Mouse (Mus musculus) liver, postnatal 0 days (tissue): ENCODE data around the gene Ccdc92b. TPM values are rescaled to one million over a fixed set of nuclear protein-coding genes. Genes with fewer than 3 reads are reported as not detected.

Experiments used
- ATAC-seq: fragments of 200-750 bp; cut with Nextera tagmentation; 2 replicates; pipeline ENCODE4 v1.8.0; 2017; ENCODE audit warnings: mild to moderate bottlenecking, moderate library complexity
- DNase-seq: peaks from one replicate; pipeline ENCODE4 v3.0.0-alpha.2; 2016
- H3K27ac ChIP-seq: fragments of 300-500 bp; sonication (generic); 2 replicates; pipeline ENCODE4 v1.5.1; 2014; ENCODE audit warnings: antibody characterized with exemption, moderate library complexity, mild to moderate bottlenecking, low read depth
- H3K27me3 ChIP-seq: fragments of 300-500 bp; sonication (generic); 2 replicates; pipeline ENCODE4 v1.6.1; 2014; ENCODE audit warnings: low read length, control low read depth, mixed read lengths; ENCODE audit not compliant: insufficient read depth
- H3K36me3 ChIP-seq: fragments of 300-500 bp; sonication (generic); replicated peaks from 2 replicates; pipeline ENCODE4 v1.6.1; 2014; ENCODE audit warnings: mild to moderate bottlenecking, control low read depth, low read length, moderate library complexity, mixed read lengths; ENCODE audit not compliant: insufficient read depth
- H3K4me1 ChIP-seq: fragments of 300-500 bp; sonication (generic); 2 replicates; pipeline ENCODE4 v1.6.1; 2014; ENCODE audit warnings: antibody characterized with exemption, mild to moderate bottlenecking, control low read depth; ENCODE audit not compliant: insufficient read depth
- H3K4me2 ChIP-seq: fragments of 300-500 bp; sonication (generic); 2 replicates; pipeline ENCODE4 v1.6.1; 2014; ENCODE audit warnings: low read depth, mild to moderate bottlenecking, low read length, moderate library complexity, mixed read lengths
- H3K4me3 ChIP-seq: fragments of 300-500 bp; sonication (generic); 2 replicates; pipeline ENCODE4 v1.5.1; 2014; ENCODE audit warnings: low read depth, low read length
- H3K9ac ChIP-seq: fragments of 300-500 bp; sonication (generic); replicated peaks from 2 replicates; pipeline ENCODE4 v1.6.1; 2014; ENCODE audit warnings: mild to moderate bottlenecking, moderate library complexity
- H3K9me3 ChIP-seq: fragments of 300-500 bp; sonication (generic); 2 replicates; pipeline ENCODE4 v1.6.1; 2016; ENCODE audit warnings: mild to moderate bottlenecking, control low read depth, low read length, mixed read lengths
- CTCF ChIP-seq: sonication (generic); IDR thresholded peaks from 2 replicates; pipeline ENCODE4 v1.5.1; 2016; ENCODE audit warnings: antibody characterized with exemption, low read depth
- EP300 ChIP-seq: IDR thresholded peaks from 2 replicates; pipeline ENCODE4 v1.6.1; 2016; ENCODE audit warnings: antibody characterized with exemption, low read depth, mild to moderate bottlenecking
- WGBS: fragments of 180-500 bp; shearing (Covaris S2); extraction: QIAGEN DNeasy Blood & Tissue Kit; methylation state at CpG from one replicate; pipeline ENCODE4 v1.1.7; 2014; ENCODE audit not compliant: insufficient replicate concordance; 5-methylcytosine and 5-hydroxymethylcytosine counted together
- polyA plus RNA-seq: library from polyadenylated mRNA; unstranded; fragments of >200 nt; fragmentation: Nextera tagmentation; extraction: Ambion mirVana; gene quantifications from 2 replicates; pipeline ENCODE4 v1.2.1, GENCODE M21; 2015

Gene Ccdc92b
- polyA plus RNA-seq, 1 experiment from 2014 or later, result 2.2 TPM

DNA sequence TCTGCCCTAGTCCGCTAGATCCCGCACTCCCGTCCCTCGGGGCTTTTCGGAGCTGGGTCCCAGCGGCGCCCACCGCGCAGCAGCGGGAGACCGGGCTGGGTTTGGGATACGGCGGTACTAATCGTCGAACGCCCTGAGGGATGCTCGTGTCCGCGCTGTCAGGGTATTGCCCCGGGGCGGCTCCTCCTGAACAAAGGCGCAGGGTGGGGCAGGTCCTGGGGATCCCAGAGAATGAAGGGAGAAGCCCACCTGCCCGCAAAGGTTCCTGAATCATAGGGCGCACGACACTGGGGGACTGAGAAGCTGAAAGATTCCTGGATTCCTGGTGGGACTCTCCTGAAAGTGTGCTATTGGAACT lies 29.2 kb upstream of the Ccdc92b start:
- DNase-seq, result no peak
- WGBS, result 3% methylated on average over 25 of the region's 25 CpGs
- Histone ChIP-seq H3K4me1 (no peaks in the 10 kb centered on the region), H3K36me3 (no peaks in the 10 kb centered on the region), H3K4me2 (no peak overlapping the region), H3K9me3 (no peaks in the 10 kb centered on the region), H3K9ac (no peak overlapping the region), H3K4me3 (no peak overlapping the region), H3K27me3 (peaks cover 47% of the 10 kb centered on the region), H3K27ac (no peak overlapping the region)
- TF ChIP-seq EP300 (no peak), CTCF (no peak)
- no peak for ATAC-seq

DNA sequence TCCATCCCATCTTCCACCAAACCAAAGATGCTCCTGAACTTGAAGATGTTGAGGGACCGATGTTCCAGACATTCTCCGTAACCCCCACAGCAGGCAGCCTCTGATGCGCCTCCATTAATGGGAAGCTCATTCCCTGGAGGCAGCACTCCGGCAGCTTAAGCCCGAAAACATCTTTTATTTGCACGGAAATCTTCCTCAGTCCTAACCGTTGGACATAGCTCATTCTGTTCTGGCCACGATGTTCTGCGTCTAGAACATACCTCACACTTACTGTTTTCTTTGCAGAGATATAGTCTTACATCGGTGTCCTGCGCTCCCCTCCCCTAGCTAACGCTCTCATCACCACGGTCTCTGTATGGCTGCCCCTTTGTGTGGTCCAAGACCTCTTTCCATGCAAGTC lies 28.7 kb upstream of the Ccdc92b start:
- Histone ChIP-seq H3K36me3 (no peaks in the 10 kb centered on the region), H3K4me1 (no peaks in the 10 kb centered on the region), H3K4me3 (no peak overlapping the region), H3K9me3 (no peaks in the 10 kb centered on the region), H3K27me3 (peaks cover 47% of the 10 kb centered on the region), H3K4me2 (no peak overlapping the region), H3K27ac (no peak overlapping the region), H3K9ac (no peak overlapping the region)
- DNase-seq (no peak), ATAC-seq (no peak)
- no peak for TF ChIP-seq CTCF
- TF ChIP-seq EP300, result no peak
- WGBS, result 37% methylated on average over 13 of the region's 13 CpGs

DNA sequence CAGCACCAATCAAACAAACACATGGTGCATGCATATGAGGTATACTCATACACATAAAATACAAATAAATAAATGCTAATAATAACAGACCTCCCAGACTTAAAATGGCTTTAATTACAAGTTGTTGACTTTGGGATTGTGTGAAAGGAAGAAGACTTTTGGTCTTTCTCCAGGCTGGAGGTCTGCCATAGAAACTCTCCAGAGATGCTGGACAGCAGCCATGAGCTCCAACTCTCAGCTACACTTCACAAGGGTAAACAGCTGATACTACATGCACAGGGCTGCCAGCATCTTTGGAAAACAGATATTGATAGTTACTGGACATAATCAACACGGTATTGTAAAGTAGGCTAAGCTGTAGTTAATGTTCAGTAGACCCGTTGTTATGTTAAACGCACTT lies 27.2 kb upstream of the Ccdc92b start:
- H3K9ac ChIP-seq, result no peak overlapping the region
- no peak for DNase-seq
- H3K36me3 ChIP-seq, result no peaks in the 10 kb centered on the region
- H3K4me2 ChIP-seq, result no peak overlapping the region
- no peak for TF ChIP-seq CTCF
- no peak for TF ChIP-seq EP300
- H3K4me3 ChIP-seq, result no peak overlapping the region
- no peaks in the 10 kb centered on the region for H3K4me1 ChIP-seq
- no peak overlapping the region for H3K27ac ChIP-seq
- H3K27me3 ChIP-seq, result peaks cover 47% of the 10 kb centered on the region
- ATAC-seq, result no peak
- no peaks in the 10 kb centered on the region for H3K9me3 ChIP-seq
- 70% methylated on average over 3 of the region's 3 CpGs for WGBS

DNA sequence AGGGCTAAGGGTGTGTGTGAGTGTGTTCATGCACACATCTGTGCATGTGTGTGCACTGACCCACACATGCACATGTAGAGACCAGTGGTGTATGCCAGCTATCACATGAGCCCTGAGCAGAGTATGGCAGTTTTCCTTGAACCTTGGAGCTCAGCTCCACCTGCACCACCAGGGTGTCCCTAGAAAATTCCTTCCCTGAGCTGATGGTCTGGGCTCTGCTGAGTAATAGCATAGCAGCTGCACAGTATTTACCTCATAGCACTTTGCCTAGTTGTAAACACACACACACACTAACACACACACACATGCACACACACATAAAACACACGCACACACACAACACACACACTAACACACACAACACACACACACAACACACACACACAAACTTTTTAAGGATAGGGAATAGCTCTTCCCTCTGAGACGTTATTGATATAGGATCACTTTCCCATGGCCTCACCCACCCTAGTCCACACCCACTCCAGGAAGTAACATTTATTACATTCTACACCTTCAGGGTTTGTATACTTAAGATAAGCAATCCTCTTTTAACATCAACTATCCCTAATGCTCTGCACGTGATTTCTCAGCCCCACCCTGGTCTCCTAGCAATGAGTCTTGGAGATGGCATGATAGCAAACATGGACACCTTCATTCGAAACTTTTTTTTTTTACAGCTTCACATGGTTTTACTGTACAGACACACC lies 22.0 kb upstream of the Ccdc92b start:
- Histone ChIP-seq H3K27ac (no peak overlapping the region), H3K4me3 (no peak overlapping the region), H3K9me3 (0 out of 2 replicates have a peak, but pooled peaks cover 2% of the 10 kb centered on the region), H3K36me3 (no peaks in the 10 kb centered on the region), H3K9ac (no peak overlapping the region), H3K4me2 (no peak overlapping the region), H3K4me1 (no peaks in the 10 kb centered on the region), H3K27me3 (0 out of 2 replicates have a peak, but pooled peaks cover 6% of the 10 kb centered on the region)
- 60% methylated on average over 4 of the region's 4 CpGs for WGBS
- DNase-seq (no peak), ATAC-seq (no peak)
- TF ChIP-seq CTCF (no peak), EP300 (no peak)

DNA sequence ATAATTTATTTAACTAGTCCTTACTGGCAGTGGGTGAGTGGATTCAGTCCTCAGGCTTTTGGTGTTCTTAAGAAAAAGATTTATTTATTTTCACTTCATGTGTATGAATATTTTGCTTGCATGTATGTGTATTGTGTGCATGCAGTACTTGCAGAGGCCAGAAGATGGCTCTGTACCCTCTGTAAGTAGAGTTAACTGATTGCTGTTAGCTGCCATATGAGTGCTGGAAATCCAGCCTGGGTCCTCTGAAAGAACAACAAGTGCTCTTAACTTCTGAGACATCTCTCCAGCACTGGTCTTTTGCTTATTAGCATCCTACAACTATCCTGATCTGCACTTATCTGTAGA lies 21.4 kb upstream of the Ccdc92b start:
- Histone ChIP-seq H3K4me2 (no peak overlapping the region), H3K27ac (no peak overlapping the region), H3K9me3 (0 out of 2 replicates have a peak, but pooled peaks cover 2% of the 10 kb centered on the region), H3K9ac (no peak overlapping the region), H3K27me3 (0 out of 2 replicates have a peak, but pooled peaks cover 6% of the 10 kb centered on the region), H3K4me3 (no peak overlapping the region), H3K4me1 (no peaks in the 10 kb centered on the region), H3K36me3 (no peaks in the 10 kb centered on the region)
- no peak for DNase-seq
- no peak for ATAC-seq
- TF ChIP-seq EP300, result no peak
- TF ChIP-seq CTCF, result peak; percentile 40

DNA sequence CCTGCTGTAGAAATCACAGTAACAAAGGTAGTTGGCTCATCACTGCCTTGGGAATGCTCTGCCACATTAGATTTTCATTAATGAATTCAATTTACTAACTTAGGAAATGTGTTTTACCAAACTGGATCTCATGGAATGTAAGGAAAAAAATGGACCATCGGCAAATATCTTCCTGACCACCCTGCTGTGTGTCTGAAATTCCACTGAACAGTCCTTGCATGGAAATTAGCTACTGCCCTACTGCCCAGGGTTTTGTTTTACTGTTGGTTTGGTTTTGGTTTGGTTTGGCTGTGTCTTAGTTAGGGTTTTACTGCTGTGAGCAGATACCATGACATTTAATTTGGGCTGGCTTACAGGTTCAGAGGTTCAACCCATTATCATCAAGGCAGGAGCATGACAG lies 17.1 kb upstream of the Ccdc92b start:
- no peak for ATAC-seq
- no peak for TF ChIP-seq EP300
- no peak for TF ChIP-seq CTCF
- H3K36me3 ChIP-seq, result no peaks in the 10 kb centered on the region

More for the DNA sequence above, 17.1 kb upstream of the Ccdc92b start:
- H3K9me3 ChIP-seq, result 0 out of 2 replicates have a peak, but pooled peaks cover 2% of the 10 kb centered on the region
- 75% methylated on average over 1 of the region's 1 CpGs for WGBS
- no peak overlapping the region for H3K4me3 ChIP-seq
- H3K4me2 ChIP-seq, result no peak overlapping the region
- no peak overlapping the region for H3K27ac ChIP-seq
- DNase-seq, result no peak
- H3K9ac ChIP-seq, result no peak overlapping the region
- H3K4me1 ChIP-seq, result no peaks in the 10 kb centered on the region
- no peaks in the 10 kb centered on the region for H3K27me3 ChIP-seq
